Mouse (Mus musculus): ENCODE measurements around the gene Ypel4.

GRCm38 (mm10) chr2:84777706-84778105 is 43.8 kb downstream of the Ypel4 start:
- TF ChIP-seq GATA1 (IDR thresholded peaks at IDR 0.05; ENCODE audit: borderline replicate concordance, low read length) = no peak
- TF ChIP-seq FLI1 (IDR thresholded peaks at IDR 0.05; ENCODE audit: low read length) = no peak
